19 mouse cellular contexts compared by ENCODE assay signal in the genomic region with DNA sequence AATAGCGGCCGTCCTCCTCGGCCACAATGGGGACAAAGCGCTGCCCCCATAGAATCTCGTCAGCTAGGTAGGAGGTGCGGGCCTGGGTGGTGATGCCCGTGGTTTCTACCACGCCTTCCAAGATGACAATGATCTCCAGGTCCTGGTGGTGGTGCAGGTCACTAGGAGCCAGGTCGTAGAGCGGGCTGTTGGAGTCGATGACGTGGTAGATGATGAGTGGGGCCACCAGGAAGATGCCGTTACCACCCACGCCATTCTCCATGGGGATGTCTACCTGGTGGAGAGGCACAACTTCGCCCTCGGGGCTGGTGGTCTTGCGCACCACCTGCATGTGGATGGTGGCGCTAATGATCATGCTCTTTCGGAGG. TPM values are rescaled to one million over a fixed set of nuclear protein-coding genes. Genes with fewer than 3 reads are reported as not detected.
DNase-seq lines count a peak whose midpoint lies in the region; ATAC-seq and TF ChIP-seq lines count a peak whose summit lies in the region.
"Had no signal": no experiment of that assay in that cellular context is flagged by ENCODE, and none has a peak within 500 bp of the region (broad histone marks: within the 10 kb centered on the region; RNA-seq: fewer than 3 reads in every experiment).

No protein-coding gene starts in this region.

- no peak overlapping the region for H3K27ac ChIP-seq in forebrain, embryonic 14.5 days (ENCODE audit: low read depth, low read length)
- no peak overlapping the region for H3K27ac ChIP-seq in forebrain, embryonic 10.5 days
- peak overlapping the region; percentile 96 for H3K27ac ChIP-seq in heart, embryonic 11.5 days (ENCODE audit: low read depth, low read length)
- H3K27ac ChIP-seq in cortical plate, adult 2 months (ENCODE audit: insufficient read depth, low read length), result peak overlapping the region; percentile 6; the same call in 1 of the 2 replicates
- H3K27ac ChIP-seq: hindbrain, postnatal 0 days; kidney, postnatal 0 days; limb, embryonic 13.5 days; liver, embryonic 14.5 days; midbrain, embryonic 13.5 days had no signal

- H3K9me3 ChIP-seq in forebrain, embryonic 14.5 days (replicated peaks; ENCODE audit: control insufficient read depth, low read length), result no peaks in the 10 kb centered on the region
- no peaks in the 10 kb centered on the region for H3K9me3 ChIP-seq in forebrain, embryonic 10.5 days
- H3K9me3 ChIP-seq in heart, embryonic 11.5 days (replicated peaks; ENCODE audit: control insufficient read depth, low read length), result no peaks in the 10 kb centered on the region
- peaks cover 5% of the 10 kb centered on the region; the same call in 1 of the 2 replicates for H3K9me3 ChIP-seq in E14TG2a.4 (ENCODE audit: low read length)
- H3K9me3 ChIP-seq: limb, embryonic 13.5 days; midbrain, embryonic 13.5 days had no signal

- H3K36me3 ChIP-seq in forebrain, embryonic 14.5 days (ENCODE audit: control insufficient read depth, insufficient read depth, low read length), result no peaks in the 10 kb centered on the region
- H3K36me3 ChIP-seq in forebrain, embryonic 10.5 days (replicated peaks), result no peaks in the 10 kb centered on the region
- no peaks in the 10 kb centered on the region for H3K36me3 ChIP-seq in heart, embryonic 11.5 days (ENCODE audit: control insufficient read depth, insufficient read depth, low read length)
- H3K36me3 ChIP-seq in E14TG2a.4 (ENCODE audit: insufficient read depth, low read length), result no peaks in the 10 kb centered on the region
- H3K36me3 ChIP-seq: limb, embryonic 13.5 days; midbrain, embryonic 13.5 days had no signal

- no peak overlapping the region for H3K9ac ChIP-seq in forebrain, embryonic 14.5 days (ENCODE audit: low read length)
- H3K9ac ChIP-seq in heart, embryonic 11.5 days (ENCODE audit: low read depth, low read length), result 0 out of 2 replicates have a peak overlapping the region, but pooled peaks have one; percentile 5
- H3K9ac ChIP-seq: limb, embryonic 13.5 days; liver, embryonic 14.5 days; midbrain, embryonic 13.5 days had no signal

- TF ChIP-seq CTCF in E14TG2a.4 (conservative IDR thresholded peaks at IDR 0.05; ENCODE audit: low read length), result no peak
- no peak for TF ChIP-seq CTCF in cortical plate, adult 2 months (IDR thresholded peaks at IDR 0.05; ENCODE audit: extremely low read depth, insufficient read depth, low read length)

- WGBS in forebrain, embryonic 14.5 days, result 95% methylated on average over 19 of the region's 19 CpGs
- WGBS in forebrain, embryonic 10.5 days, result 95% methylated on average over 19 of the region's 19 CpGs
- WGBS in heart, embryonic 11.5 days (ENCODE audit: insufficient replicate concordance), result 75% methylated on average over 19 of the region's 19 CpGs

- H3K4me1 ChIP-seq in forebrain, embryonic 14.5 days (ENCODE audit: control insufficient read depth, insufficient read depth, low read length), result peaks cover 11% of the 10 kb centered on the region; the same call in 1 of the 2 replicates
- H3K4me1 ChIP-seq in forebrain, embryonic 10.5 days, result peaks cover 15% of the 10 kb centered on the region
- peaks cover 17% of the 10 kb centered on the region for H3K4me1 ChIP-seq in heart, embryonic 11.5 days (ENCODE audit: control insufficient read depth, insufficient read depth, low read length)
- H3K4me1 ChIP-seq in E14TG2a.4 (replicated peaks; ENCODE audit: low read depth, low read length), result peaks cover 28% of the 10 kb centered on the region
- H3K4me1 ChIP-seq in cortical plate, adult 2 months (ENCODE audit: control insufficient read depth, insufficient read depth, low read length), result peaks cover 3% of the 10 kb centered on the region; the same call in 1 of the 2 replicates
- H3K4me1 ChIP-seq: limb, embryonic 13.5 days had no signal

- TF ChIP-seq POLR2A in cortical plate, adult 2 months (IDR thresholded peaks at IDR 0.05; ENCODE audit: extremely low read depth, insufficient read depth, low read length), result no peak

- peak overlapping the region; percentile 28; the same call in 1 of the 2 replicates for H3K4me2 ChIP-seq in forebrain, embryonic 14.5 days (ENCODE audit: low read length)
- peak overlapping the region; percentile 75 for H3K4me2 ChIP-seq in heart, embryonic 11.5 days
- H3K4me2 ChIP-seq: limb, embryonic 13.5 days had no signal

- no peak overlapping the region for H3K4me3 ChIP-seq in forebrain, embryonic 14.5 days (ENCODE audit: low read depth, low read length)
- H3K4me3 ChIP-seq in forebrain, embryonic 10.5 days, result no peak overlapping the region
- peak overlapping the region; percentile 43 for H3K4me3 ChIP-seq in heart, embryonic 11.5 days (ENCODE audit: low read depth, low read length)
- peak overlapping the region; percentile 69 for H3K4me3 ChIP-seq in E14TG2a.4 (replicated peaks; ENCODE audit: low read length)
- peak overlapping the region; percentile 58; the same call in 1 of the 2 replicates for H3K4me3 ChIP-seq in cortical plate, adult 2 months (ENCODE audit: insufficient read depth, low read length)
- H3K4me3 ChIP-seq: erythroblast, embryonic 14.5 days; limb, embryonic 13.5 days; midbrain, embryonic 13.5 days had no signal

- DNase-seq in forebrain, embryonic 14.5 days (ENCODE audit: low spot score), result no peak
- no peak for DNase-seq in forebrain, embryonic 10.5 days (ENCODE audit: extremely low spot score, low spot score)
- DNase-seq in heart, adult 11 months, result no peak
- no peak for DNase-seq in adrenal gland, adult 18-20 months (ENCODE audit: low spot score in 2 of 2)
- DNase-seq: kidney, adult 11 months; thymus, postnatal 4 days had no signal

- H3K27me3 ChIP-seq in forebrain, embryonic 14.5 days (replicated peaks; ENCODE audit: control insufficient read depth, insufficient read depth, low read length), result no peaks in the 10 kb centered on the region
- H3K27me3 ChIP-seq in forebrain, embryonic 10.5 days (ENCODE audit: poor library complexity, severe bottlenecking), result peaks cover 67% of the 10 kb centered on the region
- peaks cover 6% of the 10 kb centered on the region for H3K27me3 ChIP-seq in heart, embryonic 11.5 days (ENCODE audit: control insufficient read depth, insufficient read depth, low read length)
- H3K27me3 ChIP-seq in E14TG2a.4 (ENCODE audit: insufficient read depth, low read length), result peaks cover 37% of the 10 kb centered on the region

- no peak for ATAC-seq in forebrain, embryonic 14.5 days
- no peak for ATAC-seq in heart, embryonic 11.5 days (replicated peaks; ENCODE audit: insufficient number of reproducible peaks, low FRiP score, low TSS enrichment)
- ATAC-seq: hindbrain, postnatal 0 days; midbrain, embryonic 13.5 days; Patski had no signal

RNA-seq across cellular contexts. Expression of a gene that starts 1.7 kb away (rescaled TPM):
- polyA plus RNA-seq in forebrain, embryonic 14.5 days (2014; fragmentation: Nextera tagmentation; extraction: Ambion mirVana), result 2.7 and 3.0 TPM in 2 replicates
- 0.12 and 0.54 TPM in 2 replicates for polyA plus RNA-seq in forebrain, embryonic 10.5 days (2016; fragmentation: Nextera tagmentation; extraction: Ambion mirVana)
- 5.3 and 5.9 TPM in 2 replicates for polyA plus RNA-seq in heart, embryonic 11.5 days (2014; fragmentation: Nextera tagmentation; extraction: Ambion mirVana)
- 44.6 and 51.0 TPM in 2 replicates for polyA plus RNA-seq in cortical plate, adult 2 months (2012; rRNA removed)
- total RNA-seq in adrenal gland, adult 18-20 months (2021), result 1 to 10 TPM; 2.8 to 4.6 TPM
- total RNA-seq: granulocyte monocyte progenitor cell, adult 5-6 weeks; megakaryocyte progenitor cell, adult 5-6 weeks; neutrophil, adult 5-6 weeks had no signal

Comparison
In these comparisons a context has a peak if more than half of its experiments do, and no peak if none do; other contexts are left out.
1. H3K27ac ChIP-seq: peak in heart, embryonic 11.5 days (single experiment) and cortical plate, adult 2 months (single experiment); none in forebrain, embryonic 14.5 days (single experiment) and forebrain, embryonic 10.5 days (single experiment).
2. H3K4me3 ChIP-seq: peak in heart, embryonic 11.5 days (single experiment), E14TG2a.4 (single experiment) and cortical plate, adult 2 months (single experiment); none in forebrain, embryonic 14.5 days (single experiment) and forebrain, embryonic 10.5 days (single experiment).